Mouse (Mus musculus) mesoderm, embryonic 11.5 days (tissue): Measurements from ENCODE around the gene Fermt1.

Experiments used
- DNase-seq: peaks from one replicate; pipeline ENCODE4 v3.0.0-alpha.2; 2012; ENCODE audit warnings: low read depth, low spot score

Fermt1 gene

DNA sequence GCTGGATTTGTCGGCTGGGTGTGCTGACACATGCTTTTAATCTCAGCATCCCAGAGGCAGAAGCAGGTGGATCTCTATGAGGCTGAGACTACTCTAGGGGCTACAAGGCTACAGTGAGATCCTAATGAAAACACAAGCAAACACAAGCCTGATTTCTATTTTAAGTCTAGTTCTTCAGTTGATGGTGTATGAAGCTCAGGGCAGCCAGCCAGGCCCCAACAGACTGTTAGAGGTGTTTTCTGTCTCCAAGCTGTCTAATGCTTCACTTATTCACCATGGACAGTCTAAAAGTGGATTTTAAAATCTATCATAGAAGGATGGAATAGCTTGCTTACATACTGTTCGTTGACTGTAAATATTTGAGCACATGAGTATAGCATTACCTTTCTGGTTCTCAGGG lies 84.2 kb downstream of the Fermt1 start:
- no peak for DNase-seq

DNA sequence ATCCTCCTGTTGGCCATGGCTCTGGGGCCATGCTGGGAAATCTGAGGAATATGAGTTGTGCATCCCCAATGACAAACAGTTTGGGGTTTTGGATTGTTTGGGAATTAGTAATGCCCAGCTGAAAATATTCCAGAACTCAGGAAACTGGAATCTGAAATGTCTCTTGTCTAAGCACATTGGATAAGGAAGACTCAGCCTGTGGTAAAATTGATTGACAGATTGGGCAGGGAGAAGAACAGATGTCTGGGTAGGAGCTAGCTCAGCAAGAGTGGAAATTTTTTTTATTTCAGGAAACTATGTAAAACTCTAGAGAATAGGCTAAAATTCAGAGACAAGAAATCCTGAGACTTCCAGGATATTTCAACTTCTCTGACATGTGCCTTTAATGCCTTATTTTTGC lies 85.3 kb downstream of the Fermt1 start:
- no peak for DNase-seq

DNA sequence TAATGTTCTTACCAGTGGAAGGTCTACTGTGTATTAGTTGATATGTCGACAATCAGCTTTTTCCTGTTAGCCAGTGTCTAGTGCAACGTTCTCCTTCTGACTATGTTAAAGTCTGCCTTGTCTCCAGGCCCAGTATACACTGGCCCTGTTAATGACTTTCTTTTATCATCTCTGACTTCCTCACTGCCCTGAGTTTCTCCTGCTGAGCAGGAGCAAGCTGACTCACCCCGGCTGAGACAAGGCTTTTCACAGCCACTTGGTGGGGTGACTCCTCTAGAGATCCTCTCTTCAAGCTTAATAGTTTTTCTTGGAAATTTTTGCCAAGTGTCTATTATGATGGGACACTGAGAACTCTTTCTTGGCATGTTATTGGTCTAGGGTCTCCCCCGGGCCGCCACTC lies 89.4 kb downstream of the Fermt1 start:
- no peak for DNase-seq
